Mouse (Mus musculus) spleen, adult 2 months (tissue): ENCODE results near the gene Gm1979. TPM values are rescaled to one million over a fixed set of nuclear protein-coding genes. Genes with fewer than 3 reads are reported as not detected.
"Not testable (repeated sequence)": the region's sequence is repeated elsewhere in the genome, so short reads cannot be mapped to it uniquely, and the experiment has no call there.

Experiments used
- DNase-seq, 2 experiments: peaks; one replicate each; pipeline versions ENCODE4 v3.0.0 to v3.0.0-alpha.2; 2012 to 2021; ENCODE audit warnings: low spot score in 2 of 2, low read depth in 1 of 2
- H3K27ac ChIP-seq: fragments of 200-500 bp; 2 replicates; pipeline ENCODE4 v1.5.1; 2012; ENCODE audit warnings: low read length, inconsistent platforms; ENCODE audit not compliant: insufficient read depth
- H3K27me3 ChIP-seq: fragments of 200-500 bp; 2 replicates; pipeline ENCODE4 v1.6.1; 2012; ENCODE audit warnings: mild to moderate bottlenecking, moderate library complexity, low read length, inconsistent platforms; ENCODE audit not compliant: control insufficient read depth, insufficient read depth
- H3K36me3 ChIP-seq: fragments of 200-500 bp; 2 replicates; pipeline ENCODE4 v1.6.1; 2012; ENCODE audit warnings: mild to moderate bottlenecking, low read length, inconsistent platforms; ENCODE audit not compliant: control insufficient read depth, insufficient read depth
- H3K4me1 ChIP-seq: fragments of 200-500 bp; 2 replicates; pipeline ENCODE4 v1.6.1; 2011; ENCODE audit warnings: inconsistent platforms; ENCODE audit not compliant: control insufficient read depth, insufficient read depth, insufficient read length
- H3K4me3 ChIP-seq: fragments of 200-500 bp; 2 replicates; pipeline ENCODE4 v1.5.1; 2011; ENCODE audit warnings: mild to moderate bottlenecking, inconsistent platforms; ENCODE audit not compliant: insufficient read depth, insufficient read length; ENCODE audit errors: extremely low read depth
- WGBS: fragments of 180-500 bp; shearing (Covaris S2); methylation state at CpG from one replicate; pipeline ENCODE4 v1.1.7; 2018; 5-methylcytosine and 5-hydroxymethylcytosine counted together
- polyA plus RNA-seq: library from polyadenylated mRNA; depleted of rRNA; stranded (reverse); fragments of >200 nt; gene quantifications from 2 replicates; pipeline ENCODE4 v1.2.3, GENCODE M21; 2012; rRNA removed

Gm1979 gene
- not detected in 2 replicates for polyA plus RNA-seq

DNA sequence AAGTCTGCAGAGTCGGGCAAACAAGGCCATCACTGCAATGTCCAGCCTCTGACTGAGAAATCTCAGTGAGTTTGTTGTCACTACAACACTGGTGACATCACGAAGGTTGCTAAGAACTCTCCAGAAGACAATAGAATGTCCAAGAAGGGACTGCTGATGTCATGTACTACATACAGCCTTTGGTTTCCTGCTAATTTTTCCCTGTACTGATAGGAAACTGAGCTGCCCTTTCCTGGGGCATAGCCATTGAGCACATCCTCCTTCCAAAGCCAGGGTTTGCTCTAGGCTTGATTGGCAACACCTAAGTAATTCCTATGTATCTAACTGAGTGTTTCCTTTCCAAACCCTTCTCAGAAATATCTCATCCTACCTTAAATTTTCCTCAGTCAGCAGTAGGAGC, at the start of gene Gm1979:
Gm1979 (minus strand) TSS at position 101 of the 400 bp plus-strand sequence.
- not testable (repeated sequence) for H3K36me3 ChIP-seq, H3K27me3 ChIP-seq, H3K27ac ChIP-seq, DNase-seq, H3K4me1 ChIP-seq, H3K4me3 ChIP-seq
- 82% methylated on average over 1 of the region's 2 CpGs for WGBS

GRCm38 (mm10) chr5:26039458-26039857, 34.9 kb upstream of the Gm1979 start, which contains the start of gene Speer4a:
Speer4a (minus strand) TSS chr5:26039558.
- H3K4me3 ChIP-seq, H3K27me3 ChIP-seq, H3K36me3 ChIP-seq, DNase-seq, H3K27ac ChIP-seq, H3K4me1 ChIP-seq: not testable (repeated sequence)
- WGBS, result 65% methylated on average over 2 of the region's 2 CpGs

DNA sequence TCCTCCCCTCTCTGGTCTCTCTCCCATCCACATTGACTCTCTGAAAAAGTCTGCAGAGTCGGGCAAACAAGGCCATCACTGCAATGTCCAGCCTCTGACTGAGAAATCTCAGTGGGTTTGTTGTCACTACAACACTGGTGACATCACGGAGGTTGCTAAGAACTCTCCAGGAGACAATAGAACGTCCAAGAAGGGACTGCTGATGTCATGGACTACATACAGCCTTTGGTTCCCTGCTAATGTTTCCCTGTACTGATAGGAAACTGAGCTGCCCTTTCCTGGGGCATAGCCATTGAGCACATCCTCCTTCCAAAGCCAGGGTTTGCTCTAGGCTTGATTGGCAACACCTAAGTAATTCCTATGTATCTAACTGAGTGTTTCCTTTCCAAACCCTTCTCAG, 18.2 kb upstream of the Gm1979 start, which contains the start of gene Gm5862:
Gm5862 (minus strand) TSS at position 101 of the 400 bp plus-strand sequence.
- H3K27me3 ChIP-seq, DNase-seq, H3K36me3 ChIP-seq, H3K4me1 ChIP-seq, H3K4me3 ChIP-seq, H3K27ac ChIP-seq: not testable (repeated sequence)
- WGBS, result no CpG with 5 or more reads among the region's 3 CpGs

GRCm38 (mm10) chr5:26007697-26008096, 3.1 kb upstream of the Gm1979 start:
- H3K27me3 ChIP-seq, H3K36me3 ChIP-seq, H3K4me1 ChIP-seq, H3K4me3 ChIP-seq, H3K27ac ChIP-seq, DNase-seq: not testable (repeated sequence)
- WGBS, result 59% methylated on average over 7 of the region's 7 CpGs

GRCm38 (mm10) chr5:26006937-26007695, 2.5 kb upstream of the Gm1979 start:
- not testable (repeated sequence) for H3K4me3 ChIP-seq, H3K27me3 ChIP-seq, H3K27ac ChIP-seq, H3K36me3 ChIP-seq, DNase-seq, H3K4me1 ChIP-seq
- WGBS, result 28% methylated on average over 45 of the region's 45 CpGs

GRCm38 (mm10) chr5:25988550-25988949, 16.0 kb downstream of the Gm1979 start, which contains the start of gene Gm21698:
Gm21698 (minus strand) TSS chr5:25988650.
- H3K4me1 ChIP-seq, H3K4me3 ChIP-seq, DNase-seq, H3K36me3 ChIP-seq, H3K27ac ChIP-seq, H3K27me3 ChIP-seq: not testable (repeated sequence)
- no CpG with 5 or more reads among the region's 3 CpGs for WGBS

GRCm38 (mm10) chr5:25972563-25972962, 32.0 kb downstream of the Gm1979 start, which contains the start of gene Gm21680:
Gm21680 (minus strand) TSS chr5:25972663.
- not testable (repeated sequence) for H3K27me3 ChIP-seq, H3K27ac ChIP-seq, H3K4me3 ChIP-seq, DNase-seq, H3K36me3 ChIP-seq, H3K4me1 ChIP-seq
- no CpG with 5 or more reads among the region's 2 CpGs for WGBS

- not testable (repeated sequence) for H3K27me3 ChIP-seq, H3K36me3 ChIP-seq, DNase-seq, H3K27ac ChIP-seq, H3K4me3 ChIP-seq, H3K4me1 ChIP-seq
- 63% methylated on average over 17 of the region's 17 CpGs for WGBS
Measured at GRCm38 (mm10) chr5:25957050-25957449, 47.5 kb downstream of the Gm1979 start.

- DNase-seq, H3K4me3 ChIP-seq, H3K27ac ChIP-seq, H3K27me3 ChIP-seq, H3K36me3 ChIP-seq, H3K4me1 ChIP-seq: not testable (repeated sequence)
- 39% methylated on average over 32 of the region's 32 CpGs for WGBS
Measured at GRCm38 (mm10) chr5:25956611-25957010, 48.0 kb downstream of the Gm1979 start.

GRCm38 (mm10) chr5:25954317-25954716, 50.3 kb downstream of the Gm1979 start, which contains the start of gene Gm21671:
Gm21671 (minus strand) TSS chr5:25954417.
- not testable (repeated sequence) for H3K27me3 ChIP-seq, H3K4me1 ChIP-seq, DNase-seq, H3K27ac ChIP-seq, H3K4me3 ChIP-seq, H3K36me3 ChIP-seq
- WGBS, result 55% methylated on average over 2 of the region's 2 CpGs
